Mouse (Mus musculus) C2C12 (cell line): Measurements from ENCODE around the gene Rhbdd2. TPM values are rescaled to one million over a fixed set of nuclear protein-coding genes. Genes with fewer than 3 reads are reported as not detected.

ENCODE experiments used
- H3K27me3 ChIP-seq: one replicate; pipeline ENCODE4 v1.6.1; 2011; ENCODE audit not compliant: control insufficient read depth, insufficient read depth, insufficient read length
- H3K36me3 ChIP-seq: one replicate; pipeline ENCODE4 v1.6.1; 2011; ENCODE audit not compliant: control insufficient read depth, insufficient read depth
- H3K4me3 ChIP-seq: one replicate; pipeline ENCODE4 v1.5.1; 2011; ENCODE audit warnings: mild to moderate bottlenecking, control low read depth; ENCODE audit not compliant: poor library complexity, insufficient read depth, severe bottlenecking
- H3K79me2 ChIP-seq: one replicate; pipeline ENCODE4 v1.6.1; 2011; ENCODE audit not compliant: control insufficient read depth, insufficient read depth
- H3K79me3 ChIP-seq: one replicate; pipeline ENCODE4 v1.6.1; 2011; ENCODE audit warnings: low read depth, control low read depth
- H3ac ChIP-seq: one replicate; pipeline ENCODE3; 2011; ENCODE audit warnings: low read depth; ENCODE audit not compliant: control insufficient read depth, insufficient read length
- CEBPB ChIP-seq: IDR thresholded peaks from one replicate; pipeline ENCODE4 v1.6.1; 2011; ENCODE audit warnings: low read depth, mild to moderate bottlenecking, control low read depth, moderate library complexity
- CTCF ChIP-seq: IDR thresholded peaks from one replicate; pipeline ENCODE4 v1.5.1; 2011; ENCODE audit not compliant: control insufficient read depth, insufficient read depth, insufficient read length
- FOSL1 ChIP-seq: IDR thresholded peaks from one replicate; pipeline ENCODE4 v1.8.0; 2011; ENCODE audit warnings: mild to moderate bottlenecking, low read length; ENCODE audit not compliant: poor library complexity, insufficient read depth, severe bottlenecking
- MAX ChIP-seq: IDR thresholded peaks from one replicate; pipeline ENCODE4 v1.6.1; 2011; ENCODE audit warnings: mild to moderate bottlenecking, control low read depth
- MYOD1 ChIP-seq: IDR thresholded peaks from one replicate; pipeline ENCODE4 v1.6.1; 2011; ENCODE audit warnings: low read depth; ENCODE audit not compliant: control insufficient read depth, insufficient read length
- MYOG ChIP-seq: IDR thresholded peaks from one replicate; pipeline ENCODE4 v1.6.1; 2011; ENCODE audit not compliant: control insufficient read depth, insufficient read length; ENCODE audit errors: extremely low read depth
- USF1 ChIP-seq: IDR thresholded peaks from one replicate; pipeline ENCODE4 v1.6.1; 2011; ENCODE audit warnings: low read depth, mild to moderate bottlenecking, control low read depth, moderate library complexity
- polyA plus RNA-seq: library from polyadenylated mRNA; unstranded; fragments of >200 nt; fragmentation: generic; extraction: Trizol; gene quantifications from one replicate; pipeline ENCODE4 v1.2.1, GENCODE M21; 2012; ENCODE audit warnings: missing spikeins

Gene Rhbdd2
- polyA plus RNA-seq, 1 experiment = 16.7 TPM

DNA sequence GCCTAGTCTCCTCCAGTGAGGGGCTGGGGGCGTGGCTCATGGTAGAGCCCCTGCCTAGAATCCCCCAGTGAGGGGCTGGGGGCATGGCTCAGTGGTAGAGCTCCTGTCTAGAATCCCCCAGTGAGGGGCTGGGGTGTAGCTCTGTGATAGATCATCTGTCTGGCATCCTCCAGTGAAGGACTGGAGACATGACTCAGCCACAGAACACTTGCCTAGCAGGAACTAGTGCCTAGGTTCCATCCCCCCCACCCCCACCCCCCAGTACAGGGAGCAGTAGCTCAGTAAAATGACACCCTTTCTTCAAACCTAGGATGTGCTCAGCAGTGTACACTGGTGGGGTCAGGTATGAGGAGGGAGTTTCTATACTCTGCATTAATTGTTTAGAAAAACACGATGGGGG lies 38.5 kb downstream of the Rhbdd2 start:
- TF ChIP-seq USF1 = no peak
- no peak for TF ChIP-seq MYOD1
- TF ChIP-seq MAX = no peak
- TF ChIP-seq MYOG = no peak
- no peak for TF ChIP-seq FOSL1
- TF ChIP-seq CEBPB = no peak
- Histone ChIP-seq H3K79me3 (no peaks in the 10 kb centered on the region), H3K27me3 (no peaks in the 10 kb centered on the region), H3K4me3 (no peak overlapping the region), H3K36me3 (no peaks in the 10 kb centered on the region), H3ac (no peak overlapping the region), H3K79me2 (no peaks in the 10 kb centered on the region)

GRCm38 (mm10) chr5:135672509-135672908 lies 40.1 kb downstream of the Rhbdd2 start:
- no peaks in the 10 kb centered on the region for H3K79me2 ChIP-seq
- no peaks in the 10 kb centered on the region for H3K27me3 ChIP-seq
- H3K36me3 ChIP-seq = peaks cover 4% of the 10 kb centered on the region
- H3K4me3 ChIP-seq = no peak overlapping the region
- TF ChIP-seq MYOG = no peak
- no peak for TF ChIP-seq MYOD1
- no peak for TF ChIP-seq FOSL1
- no peak for TF ChIP-seq CEBPB
- TF ChIP-seq CTCF = no peak
- no peak for TF ChIP-seq USF1
- no peak for TF ChIP-seq MAX
- H3K79me3 ChIP-seq = no peaks in the 10 kb centered on the region
- H3ac ChIP-seq = no peak overlapping the region

DNA sequence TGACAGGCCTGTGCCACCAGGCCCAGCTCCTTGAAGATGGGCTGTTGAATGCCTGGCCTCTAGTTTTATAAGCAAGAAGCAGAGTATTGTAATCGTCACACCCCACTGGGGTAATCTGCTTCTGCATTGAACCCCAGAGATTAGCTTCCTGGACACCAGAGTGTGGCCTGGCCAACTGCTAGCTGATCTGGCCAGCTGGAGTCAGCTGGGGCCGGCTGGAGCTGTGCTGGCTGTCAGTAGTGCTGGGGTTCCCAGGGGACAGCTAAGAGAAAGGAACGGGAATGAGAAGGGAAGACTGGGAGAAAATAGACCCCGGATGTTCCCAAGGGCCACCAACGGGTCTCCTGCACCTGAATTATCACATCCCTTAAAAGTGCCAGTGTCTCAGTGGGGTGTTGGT lies 40.6 kb downstream of the Rhbdd2 start:
- Histone ChIP-seq H3K4me3 (no peak overlapping the region), H3K27me3 (no peaks in the 10 kb centered on the region), H3K36me3 (peaks cover 4% of the 10 kb centered on the region), H3ac (no peak overlapping the region), H3K79me3 (no peaks in the 10 kb centered on the region), H3K79me2 (no peaks in the 10 kb centered on the region)
- no peak for TF ChIP-seq MYOG
- no peak for TF ChIP-seq CTCF

- H3K79me3 ChIP-seq = no peaks in the 10 kb centered on the region
- TF ChIP-seq MAX (no peak), CTCF (no peak), MYOD1 (no peak), MYOG (no peak), FOSL1 (no peak), USF1 (no peak), CEBPB (no peak)
- no peaks in the 10 kb centered on the region for H3K79me2 ChIP-seq
- no peak overlapping the region for H3ac ChIP-seq
- H3K27me3 ChIP-seq = no peaks in the 10 kb centered on the region
- H3K4me3 ChIP-seq = no peak overlapping the region
- H3K36me3 ChIP-seq = peaks cover 4% of the 10 kb centered on the region
These were observed 41.9 kb downstream of the Rhbdd2 start for GRCm38 (mm10) chr5:135674349-135674775.

GRCm38 (mm10) chr5:135674821-135675220 lies 42.4 kb downstream of the Rhbdd2 start:
- no peaks in the 10 kb centered on the region for H3K79me2 ChIP-seq
- TF ChIP-seq MYOD1 (no peak), CTCF (no peak), MYOG (no peak), USF1 (no peak), MAX (no peak), FOSL1 (no peak), CEBPB (no peak)
- H3K79me3 ChIP-seq = no peaks in the 10 kb centered on the region
- H3K36me3 ChIP-seq = peaks cover 4% of the 10 kb centered on the region
- no peak overlapping the region for H3ac ChIP-seq
- H3K4me3 ChIP-seq = no peak overlapping the region
- H3K27me3 ChIP-seq = no peaks in the 10 kb centered on the region

DNA sequence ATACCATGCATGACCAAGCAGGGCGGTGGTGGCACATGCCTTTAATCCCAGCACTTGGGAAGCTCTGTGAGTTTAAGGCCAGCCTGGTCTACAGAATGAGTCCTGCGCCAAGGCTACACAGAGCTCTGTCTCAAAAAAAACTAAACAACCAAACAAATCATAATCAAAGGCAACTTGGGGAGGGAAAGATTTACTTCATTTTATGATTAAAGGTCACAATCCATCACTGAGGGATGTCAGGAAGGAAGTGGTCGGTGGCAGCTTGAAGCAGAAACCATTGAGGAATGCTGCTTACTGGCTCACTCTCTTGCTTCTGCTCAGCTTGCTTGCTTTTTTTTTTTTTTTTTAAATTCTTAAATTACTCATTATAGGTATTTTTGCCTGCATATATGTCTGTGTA lies 44.3 kb downstream of the Rhbdd2 start:
- Histone ChIP-seq H3K27me3 (no peaks in the 10 kb centered on the region), H3K4me3 (no peak overlapping the region), H3K36me3 (peaks cover 4% of the 10 kb centered on the region), H3K79me3 (no peaks in the 10 kb centered on the region), H3K79me2 (no peaks in the 10 kb centered on the region), H3ac (no peak overlapping the region)
- TF ChIP-seq CTCF = no peak
- TF ChIP-seq USF1 = no peak
- TF ChIP-seq FOSL1 = no peak
- TF ChIP-seq CEBPB = no peak
- no peak for TF ChIP-seq MYOD1
